Mouse (Mus musculus) olfactory bulb, adult 2 months (tissue): ENCODE measurements around the gene Bud13.

Experiments
- CTCF ChIP-seq: fragments of 200-500 bp; IDR thresholded peaks from 2 replicates; pipeline ENCODE4 v1.5.1; 2012; ENCODE audit warnings: low read depth, mild to moderate bottlenecking, low read length, moderate library complexity; ENCODE audit not compliant: insufficient read depth
- POLR2A ChIP-seq: fragments of 200-500 bp; IDR thresholded peaks from 2 replicates; pipeline ENCODE4 v1.6.1; 2012; ENCODE audit warnings: mild to moderate bottlenecking, low read depth, low read length, moderate library complexity; ENCODE audit not compliant: insufficient read depth

- TF ChIP-seq CTCF (no peak), POLR2A (no peak)
Observed at GRCm38 (mm10) chr9:46316388-46316787, 33.6 kb downstream of the Bud13 start.
